Mouse (Mus musculus): ENCODE measurements around the gene Ubr4. TPM values are rescaled to one million over a fixed set of nuclear protein-coding genes. Genes with fewer than 3 reads are reported as not detected.
"Not testable (repeated sequence)": the region's sequence is repeated elsewhere in the genome, so short reads cannot be mapped to it uniquely, and the experiment has no call there.

Gene Ubr4
- polyA plus RNA-seq, 1 experiment from 2014 or later, result 75.3 TPM

GRCm38 (mm10) chr4:139367336-139367735, 14.9 kb downstream of the Ubr4 start:
- ATAC-seq (ENCODE audit: insufficient number of reproducible peaks, insufficient read depth, low FRiP score, low TSS enrichment, low read depth), result no peak
- Histone ChIP-seq H3K4me1 (no peaks in the 10 kb centered on the region), H3K9ac (no peak overlapping the region), H3K27ac (no peak overlapping the region), H3K36me3 (peaks cover 97% of the 10 kb centered on the region), H3K4me3 (no peak overlapping the region), H3K4me2 (no peak overlapping the region), H3K9me3 (no peaks in the 10 kb centered on the region), H3K27me3 (no peaks in the 10 kb centered on the region)
- 96% methylated on average over 3 of the region's 3 CpGs for WGBS

- no peak for ATAC-seq (ENCODE audit: insufficient number of reproducible peaks, insufficient read depth, low FRiP score, low TSS enrichment, low read depth)
These were observed 15.6 kb downstream of the Ubr4 start for GRCm38 (mm10) chr4:139368038-139368437.

GRCm38 (mm10) chr4:139373130-139373529, 20.7 kb downstream of the Ubr4 start:
- Histone ChIP-seq H3K9me3 (no peaks in the 10 kb centered on the region), H3K4me2 (no peak overlapping the region), H3K9ac (no peak overlapping the region), H3K27ac (no peak overlapping the region), H3K36me3 (peaks cover 96% of the 10 kb centered on the region), H3K4me1 (no peaks in the 10 kb centered on the region), H3K4me3 (no peak overlapping the region), H3K27me3 (no peaks in the 10 kb centered on the region)
- WGBS, result 78% methylated on average over 4 of the region's 4 CpGs
- no peak for ATAC-seq (ENCODE audit: insufficient number of reproducible peaks, insufficient read depth, low FRiP score, low TSS enrichment, low read depth)

More at GRCm38 (mm10) chr4:139368038-139368437, 15.6 kb downstream of the Ubr4 start:
- Histone ChIP-seq H3K4me2 (no peak overlapping the region), H3K27me3 (no peaks in the 10 kb centered on the region), H3K4me3 (no peak overlapping the region), H3K4me1 (no peaks in the 10 kb centered on the region), H3K36me3 (peaks cover 97% of the 10 kb centered on the region), H3K27ac (no peak overlapping the region), H3K9me3 (no peaks in the 10 kb centered on the region), H3K9ac (no peak overlapping the region)
- 96% methylated on average over 5 of the region's 5 CpGs for WGBS

- H3K4me1 ChIP-seq, result no peaks in the 10 kb centered on the region
- H3K4me2 ChIP-seq, result no peak overlapping the region
- H3K9ac ChIP-seq, result no peak overlapping the region
- ATAC-seq (ENCODE audit: insufficient number of reproducible peaks, insufficient read depth, low FRiP score, low TSS enrichment, low read depth), result no peak
- H3K36me3 ChIP-seq, result peaks cover 96% of the 10 kb centered on the region
- WGBS, result 86% methylated on average over 10 of the region's 10 CpGs
- H3K27ac ChIP-seq, result no peak overlapping the region
- H3K4me3 ChIP-seq, result no peak overlapping the region
- no peaks in the 10 kb centered on the region for H3K9me3 ChIP-seq
- H3K27me3 ChIP-seq, result no peaks in the 10 kb centered on the region
These were observed 21.1 kb downstream of the Ubr4 start for GRCm38 (mm10) chr4:139373531-139373930.

GRCm38 (mm10) chr4:139379719-139380118, 27.3 kb downstream of the Ubr4 start:
- no peak for ATAC-seq (ENCODE audit: insufficient number of reproducible peaks, insufficient read depth, low FRiP score, low TSS enrichment, low read depth)
- H3K4me3 ChIP-seq, result peak overlapping the region; percentile 89
- H3K9ac ChIP-seq, result peak overlapping the region; percentile 94
- H3K4me2 ChIP-seq, result peak overlapping the region; percentile 92
- H3K4me1 ChIP-seq, result peaks cover 30% of the 10 kb centered on the region
- H3K27me3 ChIP-seq, result no peaks in the 10 kb centered on the region
- H3K27ac ChIP-seq, result peak overlapping the region; percentile 90
- H3K36me3 ChIP-seq, result peaks cover 39% of the 10 kb centered on the region
- no peaks in the 10 kb centered on the region for H3K9me3 ChIP-seq
- WGBS, result 11% methylated on average over 8 of the region's 8 CpGs

GRCm38 (mm10) chr4:139380207-139380748, 27.9 kb downstream of the Ubr4 start:
- H3K36me3 ChIP-seq, result peaks cover 33% of the 10 kb centered on the region
- under 1% methylated on average over 54 of the region's 54 CpGs for WGBS

GRCm38 (mm10) chr4:139380775-139381451, 28.5 kb downstream of the Ubr4 start:
- H3K27me3 ChIP-seq, result no peaks in the 10 kb centered on the region
- H3K9me3 ChIP-seq, result no peaks in the 10 kb centered on the region
- H3K4me1 ChIP-seq, result peaks cover 30% of the 10 kb centered on the region
- peaks cover 27% of the 10 kb centered on the region for H3K36me3 ChIP-seq
- H3K4me3 ChIP-seq, result peak overlapping the region; percentile 89
- H3K4me2 ChIP-seq, result peak overlapping the region; percentile 91
- peak overlapping the region; percentile 94 for H3K9ac ChIP-seq
- WGBS, result 3% methylated on average over 31 of the region's 44 CpGs
- ATAC-seq (ENCODE audit: insufficient number of reproducible peaks, insufficient read depth, low FRiP score, low TSS enrichment, low read depth), result peak; percentile 4
- peak overlapping the region; percentile 77; the same call in 1 of the 2 replicates for H3K27ac ChIP-seq

More at GRCm38 (mm10) chr4:139380207-139380748, 27.9 kb downstream of the Ubr4 start:
- peak; percentile 97 for ATAC-seq (ENCODE audit: insufficient number of reproducible peaks, insufficient read depth, low FRiP score, low TSS enrichment, low read depth)
- H3K4me1 ChIP-seq, result peaks cover 30% of the 10 kb centered on the region
- H3K27ac ChIP-seq, result peak overlapping the region; percentile 90
- peak overlapping the region; percentile 94 for H3K9ac ChIP-seq
- H3K4me2 ChIP-seq, result peak overlapping the region; percentile 92
- H3K27me3 ChIP-seq, result no peaks in the 10 kb centered on the region
- H3K9me3 ChIP-seq, result no peaks in the 10 kb centered on the region
- peak overlapping the region; percentile 89 for H3K4me3 ChIP-seq

GRCm38 (mm10) chr4:139381452-139381845, 29.0 kb downstream of the Ubr4 start:
- Histone ChIP-seq H3K9me3 (no peaks in the 10 kb centered on the region), H3K36me3 (peaks cover 22% of the 10 kb centered on the region), H3K4me2 (peak overlapping the region; percentile 91), H3K4me1 (peaks cover 30% of the 10 kb centered on the region), H3K4me3 (peak overlapping the region; percentile 89), H3K9ac (peak overlapping the region; percentile 94), H3K27me3 (no peaks in the 10 kb centered on the region), H3K27ac (no peak overlapping the region)
- no peak for ATAC-seq (ENCODE audit: insufficient number of reproducible peaks, insufficient read depth, low FRiP score, low TSS enrichment, low read depth)
- WGBS, result 42% methylated on average over 4 of the region's 4 CpGs

GRCm38 (mm10) chr4:139382231-139382630, 29.8 kb downstream of the Ubr4 start:
- Histone ChIP-seq H3K4me3 (0 out of 2 replicates have a peak overlapping the region, but pooled peaks have one; percentile 12), H3K9ac (peak overlapping the region; percentile 44), H3K9me3 (no peaks in the 10 kb centered on the region), H3K27ac (no peak overlapping the region), H3K27me3 (no peaks in the 10 kb centered on the region), H3K4me1 (peaks cover 30% of the 10 kb centered on the region), H3K4me2 (peak overlapping the region; percentile 91), H3K36me3 (peaks cover 14% of the 10 kb centered on the region)
- WGBS, result 77% methylated on average over 7 of the region's 7 CpGs
- ATAC-seq (ENCODE audit: insufficient number of reproducible peaks, insufficient read depth, low FRiP score, low TSS enrichment, low read depth), result no peak

GRCm38 (mm10) chr4:139385841-139386240, 33.4 kb downstream of the Ubr4 start:
- WGBS, result 90% methylated on average over 5 of the region's 5 CpGs
- H3K4me3 ChIP-seq; H3K9me3 ChIP-seq; ATAC-seq (ENCODE audit: insufficient number of reproducible peaks, insufficient read depth, low FRiP score, low TSS enrichment, low read depth); H3K27ac ChIP-seq; H3K4me2 ChIP-seq; H3K9ac ChIP-seq; H3K27me3 ChIP-seq: not testable (repeated sequence)
- peaks cover 18% of the 10 kb centered on the region for H3K36me3 ChIP-seq
- peaks cover 23% of the 10 kb centered on the region for H3K4me1 ChIP-seq

GRCm38 (mm10) chr4:139386869-139387319, 34.5 kb downstream of the Ubr4 start:
- no peak for ATAC-seq (ENCODE audit: insufficient number of reproducible peaks, insufficient read depth, low FRiP score, low TSS enrichment, low read depth)
- H3K9me3 ChIP-seq, result no peaks in the 10 kb centered on the region
- no peak overlapping the region for H3K27ac ChIP-seq
- H3K36me3 ChIP-seq, result peaks cover 28% of the 10 kb centered on the region
- H3K4me1 ChIP-seq, result peaks cover 16% of the 10 kb centered on the region
- no peak overlapping the region for H3K4me2 ChIP-seq
- no peak overlapping the region for H3K9ac ChIP-seq
- WGBS, result 71% methylated on average over 6 of the region's 6 CpGs
- no peaks in the 10 kb centered on the region for H3K27me3 ChIP-seq
- no peak overlapping the region for H3K4me3 ChIP-seq

GRCm38 (mm10) chr4:139389557-139389956, 37.1 kb downstream of the Ubr4 start:
- WGBS, result 61% methylated on average over 4 of the region's 4 CpGs
- Histone ChIP-seq H3K4me3 (no peak overlapping the region), H3K9me3 (no peaks in the 10 kb centered on the region), H3K4me2 (no peak overlapping the region), H3K9ac (no peak overlapping the region), H3K27ac (no peak overlapping the region), H3K27me3 (no peaks in the 10 kb centered on the region), H3K36me3 (peaks cover 53% of the 10 kb centered on the region), H3K4me1 (no peaks in the 10 kb centered on the region)
- ATAC-seq (ENCODE audit: insufficient number of reproducible peaks, insufficient read depth, low FRiP score, low TSS enrichment, low read depth), result no peak

All from embryonic facial prominence, embryonic 13.5 days (tissue).